26 mouse cellular contexts compared by ENCODE assay signal in the genomic region with DNA sequence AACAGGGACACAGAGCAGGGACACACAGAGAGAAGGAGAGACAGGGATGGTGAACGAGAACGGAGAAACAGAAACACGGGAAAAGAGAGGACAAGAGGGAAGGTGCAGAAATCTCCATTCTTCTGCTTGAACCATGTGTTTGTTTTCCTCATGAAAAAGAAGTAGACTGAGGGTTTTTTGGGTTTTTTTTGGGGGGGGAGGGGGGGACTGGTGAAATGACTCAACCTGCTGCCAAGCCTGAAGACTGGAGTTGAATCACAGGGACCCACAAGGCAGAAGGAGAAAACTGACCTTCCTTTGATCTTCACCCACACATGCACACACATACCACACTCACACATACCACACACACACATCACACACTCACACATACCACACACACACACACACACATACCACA. TPM values are rescaled to one million over a fixed set of nuclear protein-coding genes. Genes with fewer than 3 reads are reported as not detected.
DNase-seq lines count a peak whose midpoint lies in the region; TF ChIP-seq lines count a peak whose summit lies in the region.
"Had no signal": no experiment of that assay in that cellular context is flagged by ENCODE, and none has a peak within 500 bp of the region (broad histone marks: within the 10 kb centered on the region; RNA-seq: fewer than 3 reads in every experiment).

No protein-coding gene starts in this region.

- no peak for TF ChIP-seq POLR2A in CH12.LX (IDR thresholded peaks at IDR 0.05; ENCODE audit: low read depth, low read length)

- no peak overlapping the region for H3K27ac ChIP-seq in CH12.LX (ENCODE audit: insufficient read depth, low read depth)

- H3K27me3 ChIP-seq in CH12.LX (replicated peaks), result peaks cover 4% of the 10 kb centered on the region
- H3K27me3 ChIP-seq: Patski had no signal

- no peak for TF ChIP-seq CTCF in CH12.LX (conservative IDR thresholded peaks at IDR 0.05 in 1 of 2, IDR thresholded peaks at IDR 0.05 in 1 of 2; ENCODE audit: low read depth in 2 of 2, low read length in 2 of 2)

- no peaks in the 10 kb centered on the region for H3K36me3 ChIP-seq in CH12.LX (replicated peaks in 1 of 2; ENCODE audit: control insufficient read depth in 1 of 2, insufficient read depth in 1 of 2, low read length in 1 of 2)
- H3K36me3 ChIP-seq: G1E had no signal

- no peak overlapping the region for H3K4me3 ChIP-seq in CH12.LX (replicated peaks in 1 of 3; ENCODE audit: low read depth in 2 of 3, low read length in 2 of 3, poor library complexity in 1 of 3)

- DNase-seq in CH12.LX (ENCODE audit: extremely low read depth) (no peak), NIH3T3 (ENCODE audit: low read depth) (peak; percentile 56)
- no peak for DNase-seq in urinary bladder, adult 18-20 months (ENCODE audit: low spot score in 2 of 2)
- DNase-seq in layer of hippocampus, adult 8-10 months (ENCODE audit: low spot score in 2 of 2), result no peak
- DNase-seq: adrenal gland, adult 2 months; adrenal gland, adult 8-10 months; adrenal gland, postnatal 10 days; adrenal gland, postnatal 14 days; adrenal gland, postnatal 25 days; adrenal gland, postnatal 36 days; B cell, adult 2 months; cerebellum, adult 11 months; cerebellum, adult 11-12 months; cerebellum, adult 18-20 months; cerebellum, adult 2 months; cerebellum, adult 8-10 months had no signal

- in situ Hi-C loops in CH12.LX (cut with MboI; ENCODE audit: low pct_ligation_motif_present, low pct_unique_long_range_greater_than_20kb, low sequenced_read_pairs), result loop anchor here (10.0 kb wide), 1 partner anchor 319 kb away; no protein-coding TSS in a partner anchor

- no peaks in the 10 kb centered on the region for H3K9me3 ChIP-seq in CH12.LX (replicated peaks; ENCODE audit: low read length)
- H3K9me3 ChIP-seq: G1E had no signal

- no peaks in the 10 kb centered on the region for H3K79me2 ChIP-seq in CH12.LX (replicated peaks; ENCODE audit: control insufficient read depth, extremely low read depth, insufficient read depth, poor library complexity, severe bottlenecking)

- dilution Hi-C loops in CH12.LX (cut with MboI; ENCODE audit: extremely low pct_ligation_motif_present, extremely low pct_unique_long_range_greater_than_20kb, low sequenced_read_pairs), result no loop called here

- TF ChIP-seq EP300 in CH12.LX (IDR thresholded peaks at IDR 0.05; ENCODE audit: low read length), result no peak

- no peak for TF ChIP-seq RAD21 in CH12.LX (IDR thresholded peaks at IDR 0.05; ENCODE audit: low read depth, low read length)

- peaks cover 5 to 12% of the 10 kb centered on the region in 2 experiments for H3K4me1 ChIP-seq in CH12.LX (ENCODE audit: control insufficient read depth in 1 of 2, insufficient read depth in 2 of 2)

- H3K4me2 ChIP-seq in CH12.LX (ENCODE audit: insufficient read depth, low read depth, poor library complexity, severe bottlenecking), result no peak overlapping the region

- H3K9ac ChIP-seq in CH12.LX (ENCODE audit: insufficient read depth, low read depth), result no peak overlapping the region

TF ChIP-seq in CH12.LX, 34 proteins besides CTCF, POLR2A, EP300 and RAD21:
- TF ChIP-seq JUND (conservative IDR thresholded peaks at IDR 0.05; ENCODE audit: low read depth, low read length) (peak; percentile 35; the same call in 1 of the 2 replicates), POLR2AphosphoS2 (IDR thresholded peaks at IDR 0.05; ENCODE audit: low read depth, low read length) (no peak), IRF4 (IDR thresholded peaks at IDR 0.05; ENCODE audit: low read depth, low read length) (peak; percentile 60; the same call in 1 of the 2 replicates)

RNA-seq across cellular contexts. Expression of a gene that starts 11.1 kb away (rescaled TPM):
- total RNA-seq in CH12.LX (2012; rRNA removed), result not detected in 2 replicates
- not detected in 2 replicates for total RNA-seq in CH12.LX (2014; rRNA removed)
- 0.07 TPM in 1 of 2 replicates, not detected in the other for polyA plus RNA-seq in CH12.LX (2012; ENCODE audit: insufficient read length, low read depth)
- not detected for total RNA-seq in layer of hippocampus, adult 8-10 months (2022)
- total RNA-seq: adrenal gland, adult 18-20 months; adrenal gland, adult 2 months; adrenal gland, adult 8-10 months; adrenal gland, postnatal 10 days; adrenal gland, postnatal 14 days; adrenal gland, postnatal 25 days; adrenal gland, postnatal 36 days; adrenal gland, postnatal 4 days had no signal
- polyA plus RNA-seq: activated CD4-positive, CD25-positive, alpha-beta regulatory T cell, adult 4 months; adrenal gland, adult 2 months; brain, embryonic 14.5 days; C2C12; CD4-positive, CD25-positive, alpha-beta regulatory T cell, adult 4 months; G1E; Patski had no signal

RNA-seq across cellular contexts. Expression of a gene that starts 20.8 kb away (rescaled TPM):
- total RNA-seq in CH12.LX (2012; rRNA removed), result not detected in 2 replicates
- not detected in 2 replicates for total RNA-seq in CH12.LX (2014; rRNA removed)
- polyA plus RNA-seq in CH12.LX (2012; ENCODE audit: insufficient read length, low read depth), result not detected in 2 replicates
- not detected for total RNA-seq in layer of hippocampus, adult 8-10 months (2022)
- total RNA-seq: adrenal gland, adult 18-20 months; adrenal gland, adult 2 months; adrenal gland, adult 8-10 months; adrenal gland, postnatal 14 days; adrenal gland, postnatal 25 days; adrenal gland, postnatal 36 days; adrenal gland, postnatal 4 days; ES-E14; G1E; MEL had no signal
- polyA plus RNA-seq: activated CD4-positive, CD25-positive, alpha-beta regulatory T cell, adult 4 months; adrenal gland, adult 2 months; brain, embryonic 14.5 days; C2C12; G1E; Patski had no signal

RNA-seq across cellular contexts. Expression of a gene that starts 30.7 kb away (rescaled TPM):
- total RNA-seq in CH12.LX (2012; rRNA removed), result 59.6 and 84.7 TPM in 2 replicates
- 101 and 103 TPM in 2 replicates for total RNA-seq in CH12.LX (2014; rRNA removed)
- polyA plus RNA-seq in CH12.LX (2012; ENCODE audit: insufficient read length, low read depth), result 111 and 125 TPM in 2 replicates
- total RNA-seq in layer of hippocampus, adult 8-10 months (2022), result 10 to 100 TPM; 54.1 to 60.0 (median 57.2) TPM

RNA-seq across cellular contexts. Expression of a gene that starts 33.6 kb away (rescaled TPM):
- total RNA-seq in CH12.LX (2012; rRNA removed), result not detected in 2 replicates
- not detected in 2 replicates for total RNA-seq in CH12.LX (2014; rRNA removed)
- polyA plus RNA-seq in CH12.LX (2012; ENCODE audit: insufficient read length, low read depth), result not detected in 2 replicates
- total RNA-seq in layer of hippocampus, adult 8-10 months (2022), result not detected
- total RNA-seq: adrenal gland, adult 18-20 months; adrenal gland, adult 2 months; adrenal gland, adult 8-10 months; adrenal gland, postnatal 10 days; adrenal gland, postnatal 14 days; adrenal gland, postnatal 25 days; adrenal gland, postnatal 36 days; adrenal gland, postnatal 4 days; ES-E14 had no signal
- polyA plus RNA-seq: adrenal gland, adult 2 months; brain, embryonic 14.5 days; C2C12; CD4-positive, CD25-positive, alpha-beta regulatory T cell, adult 4 months; cerebellum, adult 2 months; G1E; Patski had no signal

RNA-seq across cellular contexts. Expression of a gene that starts 50.9 kb away (rescaled TPM):
- total RNA-seq in CH12.LX (2012; rRNA removed) (not detected in 2 replicates), CH12.LX (2014; rRNA removed) (not detected in 2 replicates)
- not detected in 2 replicates for polyA plus RNA-seq in CH12.LX (2012; ENCODE audit: insufficient read length, low read depth)
- not detected for total RNA-seq in layer of hippocampus, adult 8-10 months (2022)
- total RNA-seq: adrenal gland, adult 18-20 months; adrenal gland, adult 2 months; adrenal gland, adult 8-10 months; adrenal gland, postnatal 10 days; adrenal gland, postnatal 14 days; adrenal gland, postnatal 25 days; adrenal gland, postnatal 36 days; adrenal gland, postnatal 4 days; ES-E14 had no signal
- polyA plus RNA-seq: activated CD4-positive, CD25-positive, alpha-beta regulatory T cell, adult 4 months; adrenal gland, adult 2 months; brain, embryonic 14.5 days; C2C12; CD4-positive, CD25-positive, alpha-beta regulatory T cell, adult 4 months; cerebellum, adult 2 months; G1E; Patski had no signal
